Comparison of ENCODE assay signal across 23 mouse cellular contexts in genomic region chr17:43420381-43420780, GRCm38 (mm10).
A peak's percentile ranks its signal among the peaks of the same experiment; 100 is the strongest.
DNase-seq lines count a peak whose midpoint lies in the region; ATAC-seq and TF ChIP-seq lines count a peak whose summit lies in the region.
"Had no signal": no experiment of that assay in that cellular context is flagged by ENCODE, and none has a peak within 500 bp of the region (broad histone marks: within the 10 kb centered on the region; RNA-seq: fewer than 3 reads in every experiment).

No protein-coding gene starts in this region.

- H3K9ac ChIP-seq in heart, embryonic 11.5 days (ENCODE audit: low read depth, low read length), result no peak overlapping the region
- H3K9ac ChIP-seq: forebrain, embryonic 12.5 days; hindbrain, embryonic 13.5 days; liver, embryonic 14.5 days; midbrain, embryonic 13.5 days; neural tube, embryonic 13.5 days had no signal

- no peak for TF ChIP-seq POLR2A in lung, adult 2 months (IDR thresholded peaks at IDR 0.05; ENCODE audit: borderline replicate concordance, extremely low read depth, low read depth, low read length)

- intact Hi-C loops in heart, postnatal 25 days (cut with DNase I), result no loop called here

- no peak overlapping the region for H3K4me2 ChIP-seq in heart, embryonic 11.5 days
- H3K4me2 ChIP-seq: forebrain, embryonic 12.5 days; hindbrain, embryonic 13.5 days; midbrain, embryonic 13.5 days; neural tube, embryonic 13.5 days had no signal

- no peaks in the 10 kb centered on the region for H3K4me1 ChIP-seq in heart, embryonic 11.5 days (ENCODE audit: control insufficient read depth, insufficient read depth, low read length)
- H3K4me1 ChIP-seq in lung, adult 2 months (ENCODE audit: control insufficient read depth, insufficient read depth, low read length), result peaks cover 13% of the 10 kb centered on the region
- H3K4me1 ChIP-seq: forebrain, embryonic 12.5 days; hindbrain, embryonic 13.5 days; midbrain, embryonic 13.5 days; neural tube, embryonic 13.5 days had no signal

- no peak overlapping the region for H3K4me3 ChIP-seq in heart, embryonic 11.5 days (ENCODE audit: low read depth, low read length)
- no peak overlapping the region for H3K4me3 ChIP-seq in lung, adult 2 months (replicated peaks; ENCODE audit: extremely low read depth, low read depth, low read length)
- H3K4me3 ChIP-seq: erythroblast, embryonic 14.5 days; forebrain, embryonic 12.5 days; hindbrain, embryonic 13.5 days; midbrain, embryonic 13.5 days; neural tube, embryonic 13.5 days had no signal

- H3K36me3 ChIP-seq in heart, embryonic 11.5 days (ENCODE audit: control insufficient read depth, insufficient read depth, low read length), result no peaks in the 10 kb centered on the region
- H3K36me3 ChIP-seq: forebrain, embryonic 12.5 days; hindbrain, embryonic 13.5 days; midbrain, embryonic 13.5 days; neural tube, embryonic 13.5 days had no signal

- no peak overlapping the region for H3K27ac ChIP-seq in heart, embryonic 11.5 days (ENCODE audit: low read depth, low read length)
- H3K27ac ChIP-seq: forebrain, embryonic 12.5 days; hindbrain, embryonic 13.5 days; liver, embryonic 14.5 days; macrophage; midbrain, embryonic 13.5 days; neural tube, embryonic 13.5 days had no signal

- no peak for TF ChIP-seq CTCF in lung, adult 2 months (IDR thresholded peaks at IDR 0.05; ENCODE audit: insufficient read depth, low read length)

- DNase-seq in heart, postnatal 25 days (ENCODE audit: low spot score), result no peak
- DNase-seq in lung, adult 18-20 months, result peak; percentile 49 to 77
- no peak for DNase-seq in lung, adult 2 months
- DNase-seq in lung, postnatal 14 days, result peak; percentile 52
- no peak for DNase-seq in adrenal gland, postnatal 10 days
- no peak for DNase-seq in layer of hippocampus, adult 11-12 months (ENCODE audit: low spot score)
- DNase-seq: adrenal gland, postnatal 36 days; cerebellum, adult 2 months; cerebellum, postnatal 14 days; gastrocnemius, postnatal 25 days; heart, postnatal 36 days; kidney, adult 9 months; kidney, postnatal 10 days; liver had no signal

- 63% methylated on average over 3 of the region's 3 CpGs for WGBS in heart, embryonic 11.5 days (ENCODE audit: insufficient replicate concordance)
- 42% methylated on average over 3 of the region's 3 CpGs for WGBS in lung, adult 2 months

- H3K27me3 ChIP-seq in heart, embryonic 11.5 days (ENCODE audit: control insufficient read depth, insufficient read depth, low read length), result no peaks in the 10 kb centered on the region
- H3K27me3 ChIP-seq: forebrain, embryonic 12.5 days; hindbrain, embryonic 13.5 days; midbrain, embryonic 13.5 days; neural tube, embryonic 13.5 days had no signal

- H3K9me3 ChIP-seq in heart, embryonic 11.5 days (replicated peaks; ENCODE audit: control insufficient read depth, low read length), result no peaks in the 10 kb centered on the region
- H3K9me3 ChIP-seq: forebrain, embryonic 12.5 days; hindbrain, embryonic 13.5 days; midbrain, embryonic 13.5 days; neural tube, embryonic 13.5 days had no signal

- 0 out of 2 replicates have a peak, but pooled peaks have one; percentile 4 for ATAC-seq in heart, embryonic 11.5 days (replicated peaks; ENCODE audit: insufficient number of reproducible peaks, low FRiP score, low TSS enrichment)
- ATAC-seq: intestine, embryonic 16.5 days; midbrain, embryonic 13.5 days had no signal

Comparison
In these comparisons a context has a peak if more than half of its experiments do, and no peak if none do; other contexts are left out.
1. DNase-seq: peak in lung, adult 18-20 months (2 of 2) and lung, postnatal 14 days (single experiment); none in heart, postnatal 25 days (single experiment), lung, adult 2 months (single experiment), adrenal gland, postnatal 10 days (single experiment) and layer of hippocampus, adult 11-12 months (single experiment).